Mouse (Mus musculus): Measurements from ENCODE around the gene Otc. TPM values are rescaled to one million over a fixed set of nuclear protein-coding genes. Genes with fewer than 3 reads are reported as not detected.

The Otc gene
- total RNA-seq, 2 experiments from 2014 or later = not detected

Other genes with a start within 250 kb of the Otc start
- not detected in 2 replicates for gene Srpx, start 134.6 kb upstream of the Otc start, total RNA-seq (2015; ENCODE audit: low replicate concordance)
- gene Srpx, start 134.6 kb upstream of the Otc start, total RNA-seq (2017; ENCODE audit: low replicate concordance) = 0.70 and 1.2 TPM in 2 replicates
- gene Rpgr, start 35.4 kb upstream of the Otc start, total RNA-seq (2015; ENCODE audit: low replicate concordance) = 0.58 and 1.7 TPM in 2 replicates
- 3.2 and 3.9 TPM in 2 replicates for gene Rpgr, start 35.4 kb upstream of the Otc start, total RNA-seq (2017; ENCODE audit: low replicate concordance)
- gene Tspan7, start 232.9 kb downstream of the Otc start, total RNA-seq (2015; ENCODE audit: low replicate concordance) = 0.19 and 2.7 TPM in 2 replicates
- gene Tspan7, start 232.9 kb downstream of the Otc start, total RNA-seq (2017; ENCODE audit: low replicate concordance) = not detected in 2 replicates

Measured in erythroblast, adult 5-6 weeks (primary cell).